Mouse (Mus musculus) thymus, adult 2 months (tissue): Measurements from ENCODE around the gene Gypa.

Experiments used
- CTCF ChIP-seq: fragments of 200-500 bp; IDR thresholded peaks from 2 replicates; pipeline ENCODE4 v1.5.1; 2012; ENCODE audit warnings: mild to moderate bottlenecking, control low read depth, low read length, moderate library complexity, borderline replicate concordance; ENCODE audit not compliant: control insufficient read depth, poor library complexity, insufficient read depth; ENCODE audit errors: extremely low read depth
- POLR2A ChIP-seq: fragments of 200-500 bp; IDR thresholded peaks from 2 replicates; pipeline ENCODE4 v1.6.1; 2012; ENCODE audit warnings: mild to moderate bottlenecking, low read length, control low read depth, moderate library complexity; ENCODE audit not compliant: control insufficient read depth, poor library complexity, insufficient read depth; ENCODE audit errors: extremely low read depth

GRCm38 (mm10) chr8:80501283-80501682, 7.7 kb downstream of the Gypa start:
- TF ChIP-seq POLR2A (no peak), CTCF (no peak)
